Mouse (Mus musculus) forebrain, embryonic 15.5 days (tissue): ENCODE measurements around the gene Carhsp1. TPM values are rescaled to one million over a fixed set of nuclear protein-coding genes. Genes with fewer than 3 reads are reported as not detected.
A peak's percentile ranks its signal among the peaks of the same experiment; 100 is the strongest.

Experiments used
- ATAC-seq: fragments of 200-750 bp; cut with Nextera tagmentation; replicated peaks from 2 replicates; pipeline ENCODE4 v1.8.0; 2017; ENCODE audit warnings: mild to moderate bottlenecking, moderate TSS enrichment, moderate library complexity
- H3K27ac ChIP-seq: fragments of 300-500 bp; sonication (generic); replicated peaks from 2 replicates; pipeline ENCODE4 v1.5.1; 2015; ENCODE audit warnings: mild to moderate bottlenecking, inconsistent platforms
- H3K27me3 ChIP-seq: fragments of 300-500 bp; sonication (generic); 2 replicates; pipeline ENCODE4 v1.6.1; 2015; ENCODE audit warnings: inconsistent platforms
- H3K36me3 ChIP-seq: fragments of 300-500 bp; sonication (generic); 2 replicates; pipeline ENCODE4 v1.6.1; 2015; ENCODE audit warnings: mild to moderate bottlenecking, inconsistent platforms
- H3K4me1 ChIP-seq: fragments of 300-500 bp; sonication (generic); 2 replicates; pipeline ENCODE4 v1.6.1; 2015; ENCODE audit warnings: inconsistent platforms
- H3K4me2 ChIP-seq: fragments of 300-500 bp; sonication (generic); replicated peaks from 2 replicates; pipeline ENCODE4 v1.6.1; 2015; ENCODE audit warnings: mild to moderate bottlenecking, inconsistent platforms
- H3K4me3 ChIP-seq: fragments of 300-500 bp; sonication (generic); 2 replicates; pipeline ENCODE4 v1.5.1; 2015; ENCODE audit warnings: mild to moderate bottlenecking, inconsistent platforms
- H3K9ac ChIP-seq: fragments of 300-500 bp; sonication (generic); replicated peaks from 2 replicates; pipeline ENCODE4 v1.6.1; 2015; ENCODE audit warnings: mild to moderate bottlenecking, inconsistent platforms
- H3K9me3 ChIP-seq: fragments of 300-500 bp; sonication (generic); 2 replicates; pipeline ENCODE4 v1.6.1; 2016; ENCODE audit warnings: inconsistent platforms
- WGBS: fragments of 180-500 bp; shearing (Covaris S2); methylation state at CpG from one replicate; pipeline ENCODE4 v1.1.7; 2015; ENCODE audit warnings: mixed read lengths; 5-methylcytosine and 5-hydroxymethylcytosine counted together
- polyA plus RNA-seq: library from polyadenylated mRNA; unstranded; fragments of >200 nt; fragmentation: Nextera tagmentation; extraction: Ambion mirVana; gene quantifications from 2 replicates; pipeline ENCODE4 v1.2.1, GENCODE M21; 2015

Gene Carhsp1
- 183 and 199 TPM in 2 replicates for polyA plus RNA-seq

- H3K4me3 ChIP-seq: peak within 1 kb of the TSS; percentile 75
- H3K4me2 ChIP-seq: peak within 1 kb of the TSS; percentile 69
- 0 out of 2 replicates have a peak, but pooled peaks cover 8% of the 10 kb centered on the region for H3K27me3 ChIP-seq
- peak within 1 kb of the TSS; percentile 72 for H3K27ac ChIP-seq
- H3K9ac ChIP-seq: peak within 1 kb of the TSS; percentile 53
- peaks cover 42% of the 10 kb centered on the region for H3K4me1 ChIP-seq
- ATAC-seq: peak; percentile 92
- no peaks in the 10 kb centered on the region for H3K9me3 ChIP-seq
- WGBS: under 1% methylated on average over 67 of the region's 67 CpGs
- H3K36me3 ChIP-seq: no peaks in the 10 kb centered on the region
Measured at GRCm38 (mm10) chr16:8671551-8672349, at the start of gene Carhsp1. TSS of gene Carhsp1 (minus strand) at chr16:8672155.

- Histone ChIP-seq H3K9me3 (no peaks in the 10 kb centered on the region), H3K9ac (no peak overlapping the region), H3K36me3 (peaks cover 10% of the 10 kb centered on the region), H3K27ac (no peak overlapping the region), H3K27me3 (no peaks in the 10 kb centered on the region), H3K4me2 (no peak overlapping the region), H3K4me3 (no peak overlapping the region), H3K4me1 (0 out of 2 replicates have a peak, but pooled peaks cover 7% of the 10 kb centered on the region)
- 95% methylated on average over 4 of the region's 4 CpGs for WGBS
- no peak for ATAC-seq
Measured at GRCm38 (mm10) chr16:8720447-8720846, 48.5 kb upstream of the Carhsp1 start.

- Histone ChIP-seq H3K27me3 (no peaks in the 10 kb centered on the region), H3K36me3 (peaks cover 33% of the 10 kb centered on the region), H3K27ac (no peak overlapping the region), H3K4me3 (no peak overlapping the region), H3K4me2 (no peak overlapping the region), H3K9ac (no peak overlapping the region), H3K9me3 (no peaks in the 10 kb centered on the region), H3K4me1 (0 out of 2 replicates have a peak, but pooled peaks cover 7% of the 10 kb centered on the region)
- WGBS: 89% methylated on average over 10 of the region's 10 CpGs
- no peak for ATAC-seq
Measured at GRCm38 (mm10) chr16:8717744-8718143, 45.8 kb upstream of the Carhsp1 start.

- 81% methylated on average over 6 of the region's 6 CpGs for WGBS
- peaks cover 35% of the 10 kb centered on the region for H3K36me3 ChIP-seq
- ATAC-seq: no peak
Measured at GRCm38 (mm10) chr16:8716300-8716699, 44.3 kb upstream of the Carhsp1 start.

GRCm38 (mm10) chr16:8715513-8716080, 43.6 kb upstream of the Carhsp1 start:
- 74% methylated on average over 10 of the region's 10 CpGs for WGBS
- Histone ChIP-seq H3K4me3 (no peak overlapping the region), H3K27me3 (no peaks in the 10 kb centered on the region), H3K9ac (no peak overlapping the region), H3K9me3 (no peaks in the 10 kb centered on the region), H3K36me3 (peaks cover 39% of the 10 kb centered on the region), H3K4me1 (0 out of 2 replicates have a peak, but pooled peaks cover 7% of the 10 kb centered on the region), H3K4me2 (no peak overlapping the region), H3K27ac (no peak overlapping the region)
- no peak for ATAC-seq

More at GRCm38 (mm10) chr16:8716300-8716699, 44.3 kb upstream of the Carhsp1 start:
- Histone ChIP-seq H3K4me2 (no peak overlapping the region), H3K27ac (no peak overlapping the region), H3K4me1 (0 out of 2 replicates have a peak, but pooled peaks cover 7% of the 10 kb centered on the region), H3K4me3 (no peak overlapping the region), H3K27me3 (no peaks in the 10 kb centered on the region), H3K9me3 (no peaks in the 10 kb centered on the region), H3K9ac (no peak overlapping the region)

- no peak for ATAC-seq
- peaks cover 42% of the 10 kb centered on the region for H3K36me3 ChIP-seq
Measured at GRCm38 (mm10) chr16:8714851-8715250, 42.9 kb upstream of the Carhsp1 start.

GRCm38 (mm10) chr16:8711998-8712397, 40.0 kb upstream of the Carhsp1 start:
- Histone ChIP-seq H3K9ac (no peak overlapping the region), H3K4me2 (no peak overlapping the region), H3K27me3 (no peaks in the 10 kb centered on the region), H3K27ac (no peak overlapping the region), H3K4me3 (no peak overlapping the region), H3K9me3 (no peaks in the 10 kb centered on the region), H3K36me3 (peaks cover 70% of the 10 kb centered on the region), H3K4me1 (0 out of 2 replicates have a peak, but pooled peaks cover 2% of the 10 kb centered on the region)
- WGBS: 68% methylated on average over 9 of the region's 9 CpGs
- ATAC-seq: no peak

More at GRCm38 (mm10) chr16:8714851-8715250, 42.9 kb upstream of the Carhsp1 start:
- Histone ChIP-seq H3K9me3 (no peaks in the 10 kb centered on the region), H3K4me1 (0 out of 2 replicates have a peak, but pooled peaks cover 7% of the 10 kb centered on the region), H3K4me3 (no peak overlapping the region), H3K27ac (no peak overlapping the region), H3K4me2 (no peak overlapping the region), H3K27me3 (no peaks in the 10 kb centered on the region), H3K9ac (no peak overlapping the region)
- WGBS: 85% methylated on average over 5 of the region's 5 CpGs

GRCm38 (mm10) chr16:8700586-8700985, 28.6 kb upstream of the Carhsp1 start:
- Histone ChIP-seq H3K4me2 (no peak overlapping the region), H3K36me3 (peaks cover 90% of the 10 kb centered on the region), H3K27me3 (no peaks in the 10 kb centered on the region), H3K9ac (no peak overlapping the region), H3K4me1 (no peaks in the 10 kb centered on the region), H3K4me3 (no peak overlapping the region), H3K9me3 (no peaks in the 10 kb centered on the region), H3K27ac (no peak overlapping the region)
- 78% methylated on average over 3 of the region's 3 CpGs for WGBS
- ATAC-seq: no peak

GRCm38 (mm10) chr16:8699556-8699955, 27.6 kb upstream of the Carhsp1 start:
- ATAC-seq: no peak
- peaks cover 92% of the 10 kb centered on the region for H3K36me3 ChIP-seq
- H3K4me3 ChIP-seq: no peak overlapping the region

GRCm38 (mm10) chr16:8691206-8691605, 19.3 kb upstream of the Carhsp1 start:
- Histone ChIP-seq H3K9ac (no peak overlapping the region), H3K27me3 (no peaks in the 10 kb centered on the region), H3K4me2 (no peak overlapping the region), H3K36me3 (peaks cover 66% of the 10 kb centered on the region), H3K4me1 (peaks cover 3% of the 10 kb centered on the region; the same call in 1 of the 2 replicates), H3K27ac (no peak overlapping the region), H3K9me3 (no peaks in the 10 kb centered on the region), H3K4me3 (no peak overlapping the region)
- no peak for ATAC-seq
- WGBS: 89% methylated on average over 7 of the region's 7 CpGs

More at GRCm38 (mm10) chr16:8699556-8699955, 27.6 kb upstream of the Carhsp1 start:
- Histone ChIP-seq H3K4me2 (no peak overlapping the region), H3K27me3 (no peaks in the 10 kb centered on the region), H3K9me3 (no peaks in the 10 kb centered on the region), H3K4me1 (no peaks in the 10 kb centered on the region), H3K9ac (no peak overlapping the region), H3K27ac (no peak overlapping the region)
- 87% methylated on average over 8 of the region's 8 CpGs for WGBS

GRCm38 (mm10) chr16:8689979-8690656, 18.2 kb upstream of the Carhsp1 start:
- Histone ChIP-seq H3K4me2 (no peak overlapping the region), H3K36me3 (peaks cover 55% of the 10 kb centered on the region), H3K27ac (0 out of 2 replicates have a peak overlapping the region, but pooled peaks have one; percentile 8), H3K9me3 (no peaks in the 10 kb centered on the region), H3K27me3 (no peaks in the 10 kb centered on the region), H3K4me1 (peaks cover 3% of the 10 kb centered on the region; the same call in 1 of the 2 replicates), H3K4me3 (no peak overlapping the region), H3K9ac (no peak overlapping the region)
- peak; percentile 53 for ATAC-seq
- WGBS: 72% methylated on average over 11 of the region's 11 CpGs
